Mouse (Mus musculus) hindbrain, embryonic 12.5 days (tissue): ENCODE data around the gene Nxpe4. TPM values are rescaled to one million over a fixed set of nuclear protein-coding genes. Genes with fewer than 3 reads are reported as not detected.

ENCODE experiments used
- ATAC-seq: fragments of 200-750 bp; cut with Nextera tagmentation; 2 replicates; pipeline ENCODE4 v1.8.0; 2017; ENCODE audit warnings: moderate TSS enrichment; ENCODE audit not compliant: low FRiP score
- H3K27ac ChIP-seq: fragments of 300-500 bp; sonication (generic); 2 replicates; pipeline ENCODE4 v1.5.1; 2016; ENCODE audit warnings: mild to moderate bottlenecking
- H3K27me3 ChIP-seq: fragments of 300-500 bp; sonication (generic); 2 replicates; pipeline ENCODE4 v1.6.1; 2016; ENCODE audit warnings: mild to moderate bottlenecking
- H3K36me3 ChIP-seq: fragments of 300-500 bp; sonication (generic); 2 replicates; pipeline ENCODE4 v1.6.1; 2016; ENCODE audit warnings: mild to moderate bottlenecking
- H3K4me1 ChIP-seq: fragments of 300-500 bp; sonication (generic); 2 replicates; pipeline ENCODE4 v1.6.1; 2016
- H3K4me2 ChIP-seq: fragments of 300-500 bp; sonication (generic); replicated peaks from 2 replicates; pipeline ENCODE4 v1.6.1; 2016; ENCODE audit warnings: mild to moderate bottlenecking
- H3K4me3 ChIP-seq: fragments of 300-500 bp; sonication (generic); 2 replicates; pipeline ENCODE4 v1.5.1; 2016; ENCODE audit warnings: mild to moderate bottlenecking
- H3K9ac ChIP-seq: fragments of 300-500 bp; sonication (generic); 2 replicates; pipeline ENCODE4 v1.6.1; 2016; ENCODE audit warnings: mild to moderate bottlenecking, moderate library complexity
- H3K9me3 ChIP-seq: fragments of 300-500 bp; sonication (generic); replicated peaks from 2 replicates; pipeline ENCODE4 v1.6.1; 2016; ENCODE audit warnings: mild to moderate bottlenecking
- WGBS: fragments of 180-500 bp; shearing (Covaris S2); methylation state at CpG from one replicate; pipeline ENCODE4 v1.1.7; 2016; 5-methylcytosine and 5-hydroxymethylcytosine counted together
- polyA plus RNA-seq: library from polyadenylated mRNA; unstranded; fragments of >200 nt; fragmentation: Nextera tagmentation; extraction: Ambion mirVana; gene quantifications from 2 replicates; pipeline ENCODE4 v1.2.1, GENCODE M21; 2016

The Nxpe4 gene
- polyA plus RNA-seq, 1 experiment from 2014 or later: 8.1 TPM

- 78% methylated on average over 2 of the region's 2 CpGs for WGBS
Measured at GRCm38 (mm10) chr9:48421561-48421960, 259.7 kb downstream of the Nxpe4 start.

DNA sequence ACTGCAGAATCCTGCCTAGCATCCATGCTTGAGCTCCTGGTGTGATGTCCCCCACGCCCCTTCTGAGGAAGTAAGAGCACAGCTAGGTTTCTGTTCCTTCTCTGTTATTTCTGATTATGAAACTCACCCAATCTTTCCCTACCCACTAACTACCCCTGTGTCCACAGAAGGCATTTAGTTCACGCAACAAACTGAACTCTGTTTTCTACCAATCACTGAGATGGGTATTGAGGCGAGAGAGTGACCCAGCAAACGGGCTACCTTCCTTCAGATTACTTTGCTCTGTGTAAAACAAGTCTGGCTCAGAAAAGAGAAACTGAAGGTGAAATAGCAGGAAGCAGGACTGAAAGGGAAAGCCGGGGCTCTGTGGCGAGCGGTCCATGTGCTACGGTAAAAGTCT is 260.6 kb downstream of the Nxpe4 start:
- no peak overlapping the region for H3K9ac ChIP-seq
- no peaks in the 10 kb centered on the region for H3K27me3 ChIP-seq
- H3K36me3 ChIP-seq: no peaks in the 10 kb centered on the region
- H3K4me1 ChIP-seq: no peaks in the 10 kb centered on the region
- 89% methylated on average over 8 of the region's 8 CpGs for WGBS
- ATAC-seq: no peak
- no peak overlapping the region for H3K4me3 ChIP-seq
- H3K9me3 ChIP-seq: no peaks in the 10 kb centered on the region
- no peak overlapping the region for H3K4me2 ChIP-seq
- H3K27ac ChIP-seq: no peak overlapping the region

More at GRCm38 (mm10) chr9:48421561-48421960, 259.7 kb downstream of the Nxpe4 start:
- no peaks in the 10 kb centered on the region for H3K36me3 ChIP-seq
- H3K4me2 ChIP-seq: no peak overlapping the region
- H3K4me1 ChIP-seq: no peaks in the 10 kb centered on the region
- H3K4me3 ChIP-seq: no peak overlapping the region
- no peaks in the 10 kb centered on the region for H3K9me3 ChIP-seq
- H3K9ac ChIP-seq: no peak overlapping the region
- no peaks in the 10 kb centered on the region for H3K27me3 ChIP-seq
- ATAC-seq: no peak
- H3K27ac ChIP-seq: no peak overlapping the region

DNA sequence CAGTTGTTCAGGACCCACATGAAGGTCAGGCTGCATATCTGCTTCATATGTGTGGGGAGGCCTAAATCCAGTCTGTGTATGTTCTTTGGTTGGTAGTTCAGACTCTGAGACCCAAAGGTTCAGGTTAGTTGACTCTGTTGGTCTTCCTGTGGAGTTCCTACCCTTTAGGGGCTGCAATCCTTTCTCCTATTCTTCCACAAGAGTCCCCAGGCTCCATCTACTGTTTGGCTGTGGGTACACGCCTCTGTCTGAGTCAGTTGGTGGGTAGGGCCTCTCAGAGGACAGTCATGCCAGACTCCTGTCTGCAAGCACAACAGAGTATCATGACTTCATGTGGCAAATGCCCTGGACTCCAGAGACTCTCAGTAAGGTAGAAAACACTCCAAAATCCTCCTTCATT is 261.4 kb downstream of the Nxpe4 start:
- no peak overlapping the region for H3K4me2 ChIP-seq
- ATAC-seq: no peak
- no peak overlapping the region for H3K4me3 ChIP-seq
- H3K27me3 ChIP-seq: no peaks in the 10 kb centered on the region
- no peaks in the 10 kb centered on the region for H3K4me1 ChIP-seq
- H3K36me3 ChIP-seq: no peaks in the 10 kb centered on the region
- 41% methylated on average over 1 of the region's 1 CpGs for WGBS
- H3K27ac ChIP-seq: no peak overlapping the region
- H3K9me3 ChIP-seq: no peaks in the 10 kb centered on the region
- no peak overlapping the region for H3K9ac ChIP-seq

DNA sequence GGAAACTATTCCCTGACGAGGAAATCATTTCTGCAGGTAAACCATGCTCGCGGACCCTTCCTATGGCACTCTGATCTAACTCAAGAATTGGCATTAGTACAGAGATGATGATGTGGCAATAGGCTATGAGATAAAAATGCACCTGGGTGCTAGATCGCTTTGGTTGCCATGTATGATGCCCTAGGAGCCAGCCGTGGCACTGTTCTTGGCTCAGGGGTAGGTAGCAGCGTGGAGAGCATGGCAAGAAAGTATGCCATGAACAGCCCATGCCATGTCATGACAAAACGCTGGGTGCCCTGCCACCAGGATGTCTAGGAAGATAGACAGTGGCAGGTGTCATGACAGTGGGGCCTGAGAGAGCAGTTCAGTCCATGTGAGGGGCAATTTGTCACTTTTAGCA is 265.4 kb downstream of the Nxpe4 start:
- Histone ChIP-seq H3K4me2 (no peak overlapping the region), H3K27me3 (no peaks in the 10 kb centered on the region), H3K9ac (no peak overlapping the region), H3K9me3 (no peaks in the 10 kb centered on the region), H3K36me3 (no peaks in the 10 kb centered on the region), H3K27ac (no peak overlapping the region), H3K4me1 (no peaks in the 10 kb centered on the region), H3K4me3 (no peak overlapping the region)
- 88% methylated on average over 7 of the region's 7 CpGs for WGBS
- no peak for ATAC-seq

DNA sequence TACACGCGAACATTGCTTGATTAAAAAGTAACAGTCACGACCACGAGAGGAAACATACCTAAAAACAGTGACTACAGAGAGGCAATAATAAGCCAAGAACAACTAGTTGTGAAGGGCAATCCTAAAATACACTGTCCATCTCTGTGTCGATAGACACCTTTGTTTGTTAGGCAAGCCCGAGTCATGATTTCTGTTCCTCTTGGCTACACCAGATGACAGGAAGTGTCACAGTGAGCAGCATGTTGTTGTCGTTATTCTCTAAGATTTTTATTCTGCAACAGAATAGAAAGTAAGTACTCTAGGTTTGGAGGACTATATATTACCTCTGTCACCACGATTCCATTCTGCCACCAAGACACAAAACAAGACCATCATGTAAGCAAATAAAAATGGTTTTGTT is 270.6 kb downstream of the Nxpe4 start:
- Histone ChIP-seq H3K27ac (no peak overlapping the region), H3K4me3 (no peak overlapping the region), H3K4me2 (no peak overlapping the region), H3K27me3 (no peaks in the 10 kb centered on the region), H3K9ac (no peak overlapping the region), H3K9me3 (no peaks in the 10 kb centered on the region), H3K36me3 (no peaks in the 10 kb centered on the region), H3K4me1 (no peaks in the 10 kb centered on the region)
- ATAC-seq: no peak
- whole genome bisulfite sequencing: 81% methylated on average over 8 of the region's 8 CpGs

- ATAC-seq: no peak
- Histone ChIP-seq H3K4me3 (no peak overlapping the region), H3K27me3 (no peaks in the 10 kb centered on the region), H3K9me3 (no peaks in the 10 kb centered on the region), H3K4me2 (no peak overlapping the region), H3K27ac (no peak overlapping the region), H3K36me3 (no peaks in the 10 kb centered on the region), H3K4me1 (no peaks in the 10 kb centered on the region), H3K9ac (no peak overlapping the region)
- 98% methylated on average over 1 of the region's 1 CpGs for WGBS
Measured at GRCm38 (mm10) chr9:48443873-48444272, 282.1 kb downstream of the Nxpe4 start.

- no peak overlapping the region for H3K4me2 ChIP-seq
- no peak overlapping the region for H3K27ac ChIP-seq
- no peak overlapping the region for H3K9ac ChIP-seq
- H3K4me1 ChIP-seq: no peaks in the 10 kb centered on the region
- ATAC-seq: no peak
- H3K27me3 ChIP-seq: no peaks in the 10 kb centered on the region
- no peaks in the 10 kb centered on the region for H3K36me3 ChIP-seq
- H3K4me3 ChIP-seq: no peak overlapping the region
- WGBS: 81% methylated on average over 2 of the region's 2 CpGs
- H3K9me3 ChIP-seq: no peaks in the 10 kb centered on the region
Measured at GRCm38 (mm10) chr9:48444821-48445220, 283.0 kb downstream of the Nxpe4 start.

DNA sequence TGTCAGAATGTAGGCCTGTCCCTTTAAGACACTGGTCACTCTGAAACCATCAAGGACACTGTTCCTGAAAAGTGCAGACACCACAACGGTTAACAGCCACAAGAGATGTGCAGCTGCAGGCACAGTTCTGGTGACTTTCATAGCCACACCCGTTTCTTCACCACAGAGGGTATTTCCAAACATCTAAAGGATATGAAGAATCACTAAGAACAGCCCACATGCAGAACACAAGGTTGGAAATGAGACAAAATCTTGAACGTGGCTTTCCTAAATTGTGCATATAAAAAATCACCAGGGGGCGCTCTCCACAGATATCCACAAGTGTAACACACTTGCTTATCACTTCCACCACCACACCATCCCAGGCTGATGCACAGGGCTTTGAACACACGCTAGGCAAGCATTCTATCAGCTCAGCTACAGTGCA is 286.0 kb downstream of the Nxpe4 start:
- Histone ChIP-seq H3K27ac (no peak overlapping the region), H3K4me1 (no peaks in the 10 kb centered on the region), H3K4me3 (no peak overlapping the region), H3K9me3 (no peaks in the 10 kb centered on the region), H3K36me3 (no peaks in the 10 kb centered on the region), H3K9ac (no peak overlapping the region), H3K4me2 (no peak overlapping the region), H3K27me3 (no peaks in the 10 kb centered on the region)
- ATAC-seq: no peak
- WGBS: 43% methylated on average over 5 of the region's 5 CpGs

Other genes with a start within 250 kb of the Nxpe4 start
- 0.69 and 0.76 TPM in 2 replicates for gene Nxpe2, start 191.4 kb downstream of the Nxpe4 start, polyA plus RNA-seq